8 mouse cellular contexts compared by ENCODE assay signal in the genomic region with DNA sequence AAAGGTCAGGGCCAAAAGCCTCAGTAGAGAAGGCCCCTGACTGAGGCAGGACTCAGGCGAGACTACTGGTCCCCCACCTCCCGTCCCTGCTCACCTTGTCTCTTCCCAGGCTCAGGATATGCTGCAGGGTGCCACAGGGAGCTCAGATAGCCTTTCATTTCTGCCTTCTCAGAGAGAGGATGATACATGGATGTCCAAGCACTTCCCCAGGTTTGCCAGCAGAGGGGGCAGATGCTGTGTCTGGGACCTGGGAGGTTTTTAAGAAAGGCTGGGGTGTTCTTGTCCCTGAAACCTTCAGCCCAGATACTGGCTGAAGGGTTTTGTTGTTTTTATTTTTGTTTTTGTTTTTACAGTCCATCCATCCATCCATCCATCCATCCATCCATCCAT. TPM values are rescaled to one million over a fixed set of nuclear protein-coding genes. Genes with fewer than 3 reads are reported as not detected.
DNase-seq lines count a peak whose midpoint lies in the region; ATAC-seq and TF ChIP-seq lines count a peak whose summit lies in the region.

No protein-coding gene starts in this region.

- peak; percentile 73 for TF ChIP-seq CTCF in intestine, postnatal 0 days (IDR thresholded peaks at IDR 0.05; ENCODE audit: low read depth)
- peak; percentile 32 for TF ChIP-seq CTCF in C2C12 (IDR thresholded peaks at IDR 0.05; ENCODE audit: control insufficient read depth, insufficient read depth, insufficient read length)

- DNase-seq in adrenal gland, postnatal 25 days, result peak; percentile 50
- DNase-seq in forebrain, embryonic 14.5 days (ENCODE audit: low spot score), result peak; percentile 70
- DNase-seq in splenic B cell, adult 2 months (ENCODE audit: low read depth, low spot score), result peak; percentile 22
- no peak for DNase-seq in ovary, postnatal 14 days (ENCODE audit: low spot score)

- H3K9ac ChIP-seq in intestine, postnatal 0 days (ENCODE audit: low read depth, low read length), result no peak overlapping the region
- H3K9ac ChIP-seq in intestine, embryonic 15.5 days, result no peak overlapping the region
- no peak overlapping the region for H3K9ac ChIP-seq in forebrain, embryonic 14.5 days (ENCODE audit: low read length)

- no peaks in the 10 kb centered on the region for H3K36me3 ChIP-seq in intestine, postnatal 0 days (ENCODE audit: control insufficient read depth, insufficient read depth)
- H3K36me3 ChIP-seq in intestine, embryonic 15.5 days, result no peaks in the 10 kb centered on the region
- no peaks in the 10 kb centered on the region for H3K36me3 ChIP-seq in C2C12 (ENCODE audit: control insufficient read depth, insufficient read depth)
- H3K36me3 ChIP-seq in forebrain, embryonic 14.5 days (ENCODE audit: control insufficient read depth, insufficient read depth, low read length), result no peaks in the 10 kb centered on the region
- no peaks in the 10 kb centered on the region for H3K36me3 ChIP-seq in splenic B cell, adult 2 months (ENCODE audit: control insufficient read depth, insufficient read depth, low read length, poor library complexity, severe bottlenecking)

- no peaks in the 10 kb centered on the region for H3K79me3 ChIP-seq in C2C12 (ENCODE audit: low read depth)

- H3K27ac ChIP-seq in intestine, postnatal 0 days (ENCODE audit: low read depth, low read length), result no peak overlapping the region
- H3K27ac ChIP-seq in intestine, embryonic 15.5 days, result no peak overlapping the region
- H3K27ac ChIP-seq in forebrain, embryonic 14.5 days (ENCODE audit: low read depth, low read length), result no peak overlapping the region

- H3K4me1 ChIP-seq in intestine, postnatal 0 days (replicated peaks; ENCODE audit: control insufficient read depth, insufficient read depth, low read length), result no peaks in the 10 kb centered on the region
- H3K4me1 ChIP-seq in intestine, embryonic 15.5 days (replicated peaks), result peaks cover 10% of the 10 kb centered on the region
- no peaks in the 10 kb centered on the region for H3K4me1 ChIP-seq in forebrain, embryonic 14.5 days (ENCODE audit: control insufficient read depth, insufficient read depth, low read length)

- H3K4me2 ChIP-seq in intestine, postnatal 0 days (replicated peaks; ENCODE audit: low read depth), result no peak overlapping the region
- H3K4me2 ChIP-seq in intestine, embryonic 15.5 days (replicated peaks), result no peak overlapping the region
- no peak overlapping the region for H3K4me2 ChIP-seq in forebrain, embryonic 14.5 days (ENCODE audit: low read length)

- no peaks in the 10 kb centered on the region for H3K9me3 ChIP-seq in intestine, postnatal 0 days (ENCODE audit: control insufficient read depth)
- no peaks in the 10 kb centered on the region for H3K9me3 ChIP-seq in intestine, embryonic 15.5 days
- no peaks in the 10 kb centered on the region for H3K9me3 ChIP-seq in forebrain, embryonic 14.5 days (replicated peaks; ENCODE audit: control insufficient read depth, low read length)

- ATAC-seq in intestine, postnatal 0 days, result no peak
- no peak for ATAC-seq in intestine, embryonic 15.5 days
- ATAC-seq in forebrain, embryonic 14.5 days, result peak; percentile 40; the same call in 1 of the 2 replicates
- peak; percentile 66; the same call in 1 of the 2 replicates for ATAC-seq in megakaryocyte-erythroid progenitor cell, adult 5-6 weeks (replicated peaks; ENCODE audit: low FRiP score, low TSS enrichment, poor library complexity, severe bottlenecking)

- no peaks in the 10 kb centered on the region for H3K27me3 ChIP-seq in intestine, postnatal 0 days (replicated peaks; ENCODE audit: control insufficient read depth, insufficient read depth, low read length)
- no peaks in the 10 kb centered on the region for H3K27me3 ChIP-seq in intestine, embryonic 15.5 days (replicated peaks)
- peaks cover 34% of the 10 kb centered on the region for H3K27me3 ChIP-seq in C2C12 (ENCODE audit: control insufficient read depth, insufficient read depth, insufficient read length)
- no peaks in the 10 kb centered on the region for H3K27me3 ChIP-seq in forebrain, embryonic 14.5 days (replicated peaks; ENCODE audit: control insufficient read depth, insufficient read depth, low read length)
- H3K27me3 ChIP-seq in splenic B cell, adult 2 months (ENCODE audit: control insufficient read depth, insufficient read depth, low read length, poor library complexity, severe bottlenecking), result no peaks in the 10 kb centered on the region

- H3K4me3 ChIP-seq in intestine, postnatal 0 days (ENCODE audit: low read depth, low read length), result no peak overlapping the region
- no peak overlapping the region for H3K4me3 ChIP-seq in intestine, embryonic 15.5 days (replicated peaks)
- no peak overlapping the region for H3K4me3 ChIP-seq in C2C12 (ENCODE audit: insufficient read depth, poor library complexity, severe bottlenecking)
- H3K4me3 ChIP-seq in forebrain, embryonic 14.5 days (ENCODE audit: low read depth, low read length), result no peak overlapping the region

- H3K79me2 ChIP-seq in C2C12 (ENCODE audit: control insufficient read depth, insufficient read depth), result no peaks in the 10 kb centered on the region

- WGBS in intestine, postnatal 0 days, result 23% methylated on average over 2 of the region's 2 CpGs
- 7% methylated on average over 2 of the region's 2 CpGs for WGBS in intestine, embryonic 15.5 days
- WGBS in forebrain, embryonic 14.5 days, result 13% methylated on average over 2 of the region's 2 CpGs

- H3ac ChIP-seq in C2C12 (ENCODE audit: control insufficient read depth, insufficient read length, low read depth), result no peak overlapping the region

TF ChIP-seq in C2C12, 6 proteins besides CTCF, POLR2A, EP300 and RAD21:
- TF ChIP-seq MAX (IDR thresholded peaks at IDR 0.05), result no peak
- TF ChIP-seq MYOD1 (IDR thresholded peaks at IDR 0.05; ENCODE audit: control insufficient read depth, insufficient read length, low read depth), result no peak
- no peak for TF ChIP-seq MYOG (IDR thresholded peaks at IDR 0.05; ENCODE audit: control insufficient read depth, extremely low read depth, insufficient read length)
- TF ChIP-seq FOSL1 (IDR thresholded peaks at IDR 0.05; ENCODE audit: insufficient read depth, low read length, poor library complexity, severe bottlenecking), result no peak
- no peak for TF ChIP-seq USF1 (IDR thresholded peaks at IDR 0.05; ENCODE audit: low read depth)
- TF ChIP-seq CEBPB (IDR thresholded peaks at IDR 0.05; ENCODE audit: low read depth), result no peak

RNA-seq across cellular contexts. Expression of a gene that starts 15.3 kb away (rescaled TPM):
- polyA plus RNA-seq in intestine, postnatal 0 days (2015; fragmentation: Nextera tagmentation; extraction: Ambion mirVana), result 0.27 and 0.58 TPM in 2 replicates
- 9.2 and 14.0 TPM in 2 replicates for polyA plus RNA-seq in intestine, embryonic 15.5 days (2015; fragmentation: Nextera tagmentation; extraction: Ambion mirVana)
- not detected for polyA plus RNA-seq in C2C12 (2012; fragmentation: generic; extraction: Trizol)
- 1.1 and 1.8 TPM in 2 replicates for total RNA-seq in adrenal gland, postnatal 25 days (2021)
- polyA plus RNA-seq in forebrain, embryonic 14.5 days (2014; fragmentation: Nextera tagmentation; extraction: Ambion mirVana), result 0.78 and 0.81 TPM in 2 replicates
- total RNA-seq in megakaryocyte-erythroid progenitor cell, adult 5-6 weeks (2014; fragmentation: Nextera tagmentation), result not detected in 2 replicates
- total RNA-seq in megakaryocyte-erythroid progenitor cell, adult 5-6 weeks (2017), result not detected in 2 replicates

RNA-seq across cellular contexts. Expression of a gene that starts 30.0 kb away (rescaled TPM):
- polyA plus RNA-seq in intestine, postnatal 0 days (2015; fragmentation: Nextera tagmentation; extraction: Ambion mirVana), result 0.73 and 0.86 TPM in 2 replicates
- polyA plus RNA-seq in intestine, embryonic 15.5 days (2015; fragmentation: Nextera tagmentation; extraction: Ambion mirVana), result 1.1 and 1.5 TPM in 2 replicates
- 0.04 TPM for polyA plus RNA-seq in C2C12 (2012; fragmentation: generic; extraction: Trizol)
- 0.86 and 1.2 TPM in 2 replicates for total RNA-seq in adrenal gland, postnatal 25 days (2021)
- polyA plus RNA-seq in forebrain, embryonic 14.5 days (2014; fragmentation: Nextera tagmentation; extraction: Ambion mirVana), result 13.8 and 18.6 TPM in 2 replicates
- total RNA-seq in megakaryocyte-erythroid progenitor cell, adult 5-6 weeks (2014; fragmentation: Nextera tagmentation), result not detected in 2 replicates
- total RNA-seq in megakaryocyte-erythroid progenitor cell, adult 5-6 weeks (2017), result not detected in 2 replicates

RNA-seq across cellular contexts. Expression of a gene that starts 53.6 kb away (rescaled TPM):
- 13.3 and 14.7 TPM in 2 replicates for polyA plus RNA-seq in intestine, postnatal 0 days (2015; fragmentation: Nextera tagmentation; extraction: Ambion mirVana)
- polyA plus RNA-seq in intestine, embryonic 15.5 days (2015; fragmentation: Nextera tagmentation; extraction: Ambion mirVana), result 20.6 and 21.5 TPM in 2 replicates
- 11.3 TPM for polyA plus RNA-seq in C2C12 (2012; fragmentation: generic; extraction: Trizol)
- total RNA-seq in adrenal gland, postnatal 25 days (2021), result 51.8 and 73.5 TPM in 2 replicates
- polyA plus RNA-seq in forebrain, embryonic 14.5 days (2014; fragmentation: Nextera tagmentation; extraction: Ambion mirVana), result 19.5 and 28.0 TPM in 2 replicates
- 19.4 and 30.4 TPM in 2 replicates for total RNA-seq in megakaryocyte-erythroid progenitor cell, adult 5-6 weeks (2014; fragmentation: Nextera tagmentation)
- total RNA-seq in megakaryocyte-erythroid progenitor cell, adult 5-6 weeks (2017), result 10.7 and 13.4 TPM in 2 replicates

Comparison
In these comparisons a context has a peak if more than half of its experiments do, and no peak if none do; other contexts are left out.
1. ATAC-seq: peak in forebrain, embryonic 14.5 days (single experiment) and megakaryocyte-erythroid progenitor cell, adult 5-6 weeks (single experiment); none in intestine, postnatal 0 days (single experiment) and intestine, embryonic 15.5 days (single experiment).